Mouse (Mus musculus) hindbrain, embryonic 15.5 days (tissue): ENCODE data around the gene Ppcdc. TPM values are rescaled to one million over a fixed set of nuclear protein-coding genes. Genes with fewer than 3 reads are reported as not detected.
"Not testable (repeated sequence)": the region's sequence is repeated elsewhere in the genome, so short reads cannot be mapped to it uniquely, and the experiment has no call there.

Experiments used
- ATAC-seq: fragments of 200-750 bp; cut with Nextera tagmentation; 2 replicates; pipeline ENCODE4 v1.8.0; 2017; ENCODE audit warnings: low read depth, moderate number of reproducible peaks, moderate TSS enrichment; ENCODE audit not compliant: low FRiP score
- H3K27ac ChIP-seq: fragments of 300-500 bp; sonication (generic); replicated peaks from 2 replicates; pipeline ENCODE4 v1.5.1; 2015; ENCODE audit warnings: mild to moderate bottlenecking, inconsistent platforms
- H3K27me3 ChIP-seq: fragments of 300-500 bp; sonication (generic); 2 replicates; pipeline ENCODE4 v1.6.1; 2015; ENCODE audit warnings: control low read depth, inconsistent platforms
- H3K36me3 ChIP-seq: fragments of 300-500 bp; sonication (generic); 2 replicates; pipeline ENCODE4 v1.6.1; 2015; ENCODE audit warnings: control low read depth, inconsistent platforms
- H3K4me1 ChIP-seq: fragments of 300-500 bp; sonication (generic); replicated peaks from 2 replicates; pipeline ENCODE4 v1.6.1; 2015; ENCODE audit warnings: control low read depth, inconsistent platforms
- H3K4me2 ChIP-seq: fragments of 300-500 bp; sonication (generic); 2 replicates; pipeline ENCODE4 v1.6.1; 2015; ENCODE audit warnings: moderate library complexity, mild to moderate bottlenecking, inconsistent platforms
- H3K4me3 ChIP-seq: fragments of 300-500 bp; sonication (generic); 2 replicates; pipeline ENCODE4 v1.5.1; 2015; ENCODE audit warnings: mild to moderate bottlenecking, inconsistent platforms
- H3K9ac ChIP-seq: fragments of 300-500 bp; sonication (generic); 2 replicates; pipeline ENCODE4 v1.6.1; 2015; ENCODE audit warnings: inconsistent platforms
- H3K9me3 ChIP-seq: fragments of 300-500 bp; sonication (generic); 2 replicates; pipeline ENCODE4 v1.6.1; 2016; ENCODE audit warnings: control low read depth, inconsistent platforms
- WGBS: fragments of 180-500 bp; shearing (Covaris S2); methylation state at CpG from one replicate; pipeline ENCODE4 v1.1.7; 2015; 5-methylcytosine and 5-hydroxymethylcytosine counted together
- polyA plus RNA-seq: library from polyadenylated mRNA; unstranded; fragments of >200 nt; fragmentation: Nextera tagmentation; extraction: Ambion mirVana; gene quantifications from 2 replicates; pipeline ENCODE4 v1.2.1, GENCODE M21; 2015

Gene Ppcdc
- polyA plus RNA-seq, 1 experiment from 2014 or later: 21.3 TPM

GRCm38 (mm10) chr9:57449715-57450114 is 9.8 kb upstream of the Ppcdc start:
- Histone ChIP-seq H3K4me2 (no peak overlapping the region), H3K9ac (no peak overlapping the region), H3K36me3 (peaks cover 55% of the 10 kb centered on the region), H3K4me1 (no peaks in the 10 kb centered on the region), H3K27me3 (no peaks in the 10 kb centered on the region), H3K27ac (no peak overlapping the region), H3K4me3 (no peak overlapping the region), H3K9me3 (no peaks in the 10 kb centered on the region)
- no peak for ATAC-seq
- 65% methylated on average over 1 of the region's 1 CpGs for WGBS

DNA sequence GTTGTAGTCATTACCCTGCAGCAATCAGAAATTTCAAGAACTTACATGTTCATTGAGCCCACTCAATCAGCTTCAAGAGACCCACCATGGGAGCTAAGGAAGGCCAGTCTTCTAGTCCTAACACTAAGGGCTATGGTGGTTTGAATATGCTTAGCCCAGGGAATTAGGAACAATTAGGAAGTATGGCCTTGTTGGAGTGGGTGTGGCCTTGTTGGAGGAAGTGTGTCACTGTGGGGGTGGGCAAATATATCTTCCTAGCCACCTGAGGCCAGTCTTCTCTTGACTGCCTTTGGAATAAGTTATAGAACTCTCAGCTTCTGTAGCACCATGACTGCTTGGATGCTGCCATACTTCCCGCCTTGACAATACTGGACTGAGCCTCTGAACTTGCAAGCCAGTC is 696 bp upstream of the Ppcdc start:
- Histone ChIP-seq H3K4me1 (peaks cover 6% of the 10 kb centered on the region), H3K27me3 (no peaks in the 10 kb centered on the region), H3K36me3 (peaks cover 36% of the 10 kb centered on the region), H3K9me3 (no peaks in the 10 kb centered on the region), H3K9ac (no peak overlapping the region), H3K4me2 (no peak overlapping the region), H3K4me3 (no peak overlapping the region), H3K27ac (no peak overlapping the region)
- WGBS: 96% methylated on average over 1 of the region's 1 CpGs
- ATAC-seq: no peak; the same call in 1 of the 2 replicates

- 47% methylated on average over 7 of the region's 7 CpGs for WGBS
- Histone ChIP-seq H3K4me1 (peaks cover 6% of the 10 kb centered on the region), H3K9ac (peak overlapping the region; percentile 66; the same call in 1 of the 2 replicates), H3K27ac (peak overlapping the region; percentile 81), H3K4me3 (peak overlapping the region; percentile 55), H3K9me3 (no peaks in the 10 kb centered on the region), H3K27me3 (no peaks in the 10 kb centered on the region), H3K4me2 (peak overlapping the region; percentile 72), H3K36me3 (peaks cover 27% of the 10 kb centered on the region)
- no peak for ATAC-seq
Measured at GRCm38 (mm10) chr9:57439083-57439482, 841 bp downstream of the Ppcdc start.

DNA sequence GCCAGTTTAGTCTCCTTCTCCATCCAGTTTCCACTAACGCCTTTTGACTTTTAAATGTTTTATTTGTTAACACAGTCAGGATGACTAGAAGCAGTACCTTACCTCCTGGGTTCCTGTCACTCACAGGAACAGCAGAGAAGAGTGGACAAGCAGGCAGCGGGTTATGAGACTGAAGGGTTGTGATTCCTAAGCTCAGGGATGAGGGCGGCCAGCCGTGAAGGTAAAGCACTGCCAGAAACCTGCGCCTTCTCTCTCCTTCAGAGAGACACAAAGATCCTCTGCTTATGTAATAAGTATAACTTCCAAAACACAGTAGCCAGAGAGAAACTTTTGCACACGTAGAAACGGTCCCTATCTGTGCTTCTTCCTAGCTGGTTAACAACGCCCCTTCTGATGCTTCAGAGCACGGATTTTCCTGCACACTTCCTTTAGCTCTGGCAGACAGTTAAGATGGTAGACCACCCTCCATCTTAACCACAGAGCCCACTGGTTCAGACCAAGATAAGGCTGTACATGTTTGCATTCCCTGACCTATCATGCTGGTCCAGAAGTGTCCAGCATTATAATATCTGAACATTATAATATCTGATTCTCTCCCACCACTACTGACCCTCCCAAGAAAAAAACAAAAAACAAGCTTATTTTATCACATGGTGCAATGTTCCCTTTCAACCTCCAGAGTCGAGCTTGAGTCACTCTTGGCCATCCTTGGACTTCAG is 1.9 kb downstream of the Ppcdc start:
- no peak overlapping the region for H3K4me2 ChIP-seq
- no peak overlapping the region for H3K27ac ChIP-seq
- H3K9me3 ChIP-seq: no peaks in the 10 kb centered on the region
- H3K36me3 ChIP-seq: peaks cover 20% of the 10 kb centered on the region
- no peak for ATAC-seq
- H3K27me3 ChIP-seq: no peaks in the 10 kb centered on the region
- H3K4me3 ChIP-seq: no peak overlapping the region
- H3K4me1 ChIP-seq: peaks cover 12% of the 10 kb centered on the region
- no peak overlapping the region for H3K9ac ChIP-seq
- 87% methylated on average over 10 of the region's 10 CpGs for WGBS

GRCm38 (mm10) chr9:57436166-57436565 is 3.8 kb downstream of the Ppcdc start:
- H3K4me1 ChIP-seq: peaks cover 17% of the 10 kb centered on the region
- H3K27ac ChIP-seq: no peak overlapping the region
- no peaks in the 10 kb centered on the region for H3K9me3 ChIP-seq
- no peak overlapping the region for H3K9ac ChIP-seq
- no peak overlapping the region for H3K4me2 ChIP-seq
- ATAC-seq: no peak
- WGBS: 81% methylated on average over 5 of the region's 5 CpGs
- H3K36me3 ChIP-seq: 0 out of 2 replicates have a peak, but pooled peaks cover under 1% of the 10 kb centered on the region
- H3K4me3 ChIP-seq: no peak overlapping the region
- no peaks in the 10 kb centered on the region for H3K27me3 ChIP-seq

DNA sequence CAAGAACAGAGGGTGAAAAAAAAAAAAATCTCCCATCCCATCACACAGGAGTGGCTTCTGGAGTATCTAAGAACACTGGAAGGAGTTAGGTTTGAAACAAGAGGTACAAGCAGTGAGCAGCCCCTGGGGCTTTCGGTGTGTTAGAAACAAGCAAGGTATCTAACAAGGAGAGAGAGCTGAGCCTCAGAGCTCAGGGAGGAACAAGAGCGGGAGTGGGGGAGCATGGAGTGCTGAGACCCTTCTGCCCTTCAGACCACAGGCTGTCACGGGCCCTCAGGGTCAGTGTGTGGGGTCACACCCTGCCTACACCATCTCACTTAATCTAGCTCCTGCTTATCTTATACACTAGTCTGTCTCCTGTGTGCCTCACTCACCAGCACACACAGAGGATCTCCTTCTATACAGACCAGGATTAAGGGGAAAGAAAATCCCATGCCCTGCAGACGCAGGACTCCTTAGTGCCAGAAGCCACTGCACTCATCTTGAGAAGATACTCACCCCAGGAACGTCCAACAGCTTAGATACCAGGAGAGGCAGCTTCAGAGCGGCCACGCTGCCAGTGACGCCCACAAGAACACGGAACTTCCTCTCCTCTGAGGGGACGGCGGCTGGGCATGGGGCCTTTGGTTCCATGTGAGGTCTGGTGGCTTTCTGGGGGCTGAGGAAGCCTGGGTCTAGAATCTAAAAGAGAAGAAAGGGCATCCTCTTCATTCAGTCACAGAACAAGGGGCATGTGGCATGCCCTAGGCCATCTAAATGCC is 5.3 kb downstream of the Ppcdc start:
- Histone ChIP-seq H3K4me3 (no peak overlapping the region), H3K36me3 (no peaks in the 10 kb centered on the region), H3K27me3 (no peaks in the 10 kb centered on the region), H3K4me2 (no peak overlapping the region), H3K9me3 (no peaks in the 10 kb centered on the region), H3K9ac (no peak overlapping the region), H3K27ac (no peak overlapping the region), H3K4me1 (peaks cover 17% of the 10 kb centered on the region)
- ATAC-seq: no peak
- 88% methylated on average over 11 of the region's 11 CpGs for WGBS

DNA sequence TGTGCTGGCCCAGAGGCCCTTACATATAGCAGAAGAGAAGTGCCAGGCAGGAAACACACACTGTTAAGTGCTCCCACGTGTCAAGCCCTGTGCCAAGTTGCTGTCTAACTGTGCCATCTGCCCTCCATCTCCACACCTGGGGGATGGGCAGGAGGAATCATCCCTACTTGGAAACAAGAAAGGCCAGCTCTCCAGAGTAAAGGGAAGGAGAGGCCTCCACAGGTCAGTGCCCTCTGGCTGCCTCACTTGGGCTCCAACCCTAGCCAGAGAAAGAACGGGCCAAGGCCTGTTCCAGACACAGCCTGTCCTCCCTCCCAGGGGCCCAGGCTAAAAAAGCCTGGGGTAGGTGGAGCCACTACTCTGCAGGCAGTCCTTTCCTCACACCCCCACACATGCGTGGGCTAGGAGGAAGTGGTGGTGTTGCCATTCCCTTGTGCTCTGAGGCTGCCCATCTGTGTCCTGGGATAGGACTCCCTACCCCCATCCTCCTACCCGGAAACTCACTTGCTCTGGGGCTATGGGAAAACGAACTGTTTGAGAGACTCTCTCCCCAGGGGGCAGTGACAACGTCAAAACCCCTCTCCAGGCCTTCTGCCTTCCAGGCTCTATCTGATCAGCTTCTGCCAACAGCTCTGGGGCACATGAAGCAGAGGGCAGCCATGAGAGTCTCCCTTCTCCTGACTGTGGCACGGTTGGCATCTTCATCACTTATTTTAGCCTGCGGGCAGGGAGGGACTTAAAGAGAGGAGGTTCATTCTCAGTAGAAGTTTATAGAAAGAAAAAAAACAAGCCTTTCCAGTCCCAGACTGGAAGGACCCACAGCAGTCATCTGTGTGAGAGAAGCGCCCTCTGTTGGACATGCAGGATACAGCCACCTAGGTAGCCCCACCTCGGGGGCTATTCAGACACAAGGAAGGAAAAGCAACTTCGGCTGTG is 6.6 kb downstream of the Ppcdc start:
- ATAC-seq: peak; percentile 73
- Histone ChIP-seq H3K4me3 (no peak overlapping the region), H3K36me3 (no peaks in the 10 kb centered on the region), H3K9ac (no peak overlapping the region), H3K9me3 (no peaks in the 10 kb centered on the region), H3K27me3 (no peaks in the 10 kb centered on the region), H3K4me1 (peaks cover 11% of the 10 kb centered on the region), H3K27ac (peak overlapping the region; percentile 31; the same call in 1 of the 2 replicates), H3K4me2 (no peak overlapping the region)
- WGBS: 16% methylated on average over 11 of the region's 11 CpGs

DNA sequence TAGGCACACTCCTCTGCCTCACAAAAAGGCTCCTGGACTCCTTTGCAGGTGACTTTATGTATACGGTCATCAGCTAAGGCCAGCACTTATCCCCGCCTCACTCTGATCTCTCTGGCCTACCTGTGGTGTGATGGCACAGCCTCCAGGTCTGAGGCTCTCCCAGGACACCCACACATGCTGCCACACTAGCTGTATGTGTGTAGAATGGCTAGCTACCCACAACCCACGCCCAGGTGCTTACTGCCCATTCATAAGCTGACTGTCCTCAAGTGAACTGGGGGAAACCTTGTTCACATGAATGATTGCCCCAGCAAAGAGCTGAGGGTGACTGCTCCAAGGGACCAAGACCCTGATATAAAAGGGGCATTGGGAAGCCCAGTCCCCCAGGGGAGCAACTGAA is 7.4 kb downstream of the Ppcdc start:
- WGBS: 97% methylated on average over 3 of the region's 3 CpGs
- H3K27me3 ChIP-seq: no peaks in the 10 kb centered on the region
- H3K4me1 ChIP-seq: peaks cover 11% of the 10 kb centered on the region
- H3K9me3 ChIP-seq: no peaks in the 10 kb centered on the region
- H3K9ac ChIP-seq: no peak overlapping the region
- no peak overlapping the region for H3K4me2 ChIP-seq
- no peak overlapping the region for H3K27ac ChIP-seq
- no peaks in the 10 kb centered on the region for H3K36me3 ChIP-seq
- no peak overlapping the region for H3K4me3 ChIP-seq
- no peak for ATAC-seq

DNA sequence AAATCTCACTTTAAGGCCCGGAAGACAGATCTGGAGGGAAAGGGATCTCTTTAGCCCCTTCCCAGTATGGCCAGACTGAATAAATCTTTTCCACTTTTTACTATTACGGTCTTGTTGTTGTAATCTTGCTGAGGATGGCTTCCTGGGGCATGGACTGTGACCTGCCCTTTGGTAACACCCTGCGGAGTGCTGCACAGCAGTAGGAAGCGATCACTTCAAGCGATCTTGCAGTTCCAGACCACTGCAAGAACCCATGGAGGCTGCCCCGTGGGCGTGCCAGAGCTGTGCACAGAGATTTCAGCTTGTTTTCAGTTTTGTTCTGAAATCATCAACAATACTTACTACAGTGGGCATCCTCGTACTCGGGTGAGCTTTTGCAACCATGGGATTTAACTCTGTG is 8.7 kb downstream of the Ppcdc start:
- H3K4me1 ChIP-seq: peaks cover 11% of the 10 kb centered on the region
- whole genome bisulfite sequencing: 32% methylated on average over 9 of the region's 9 CpGs
- H3K4me2 ChIP-seq: no peak overlapping the region
- no peaks in the 10 kb centered on the region for H3K36me3 ChIP-seq
- no peak overlapping the region for H3K4me3 ChIP-seq
- no peaks in the 10 kb centered on the region for H3K9me3 ChIP-seq
- no peak overlapping the region for H3K9ac ChIP-seq
- no peak overlapping the region for H3K27ac ChIP-seq
- H3K27me3 ChIP-seq: no peaks in the 10 kb centered on the region
- ATAC-seq: no peak

DNA sequence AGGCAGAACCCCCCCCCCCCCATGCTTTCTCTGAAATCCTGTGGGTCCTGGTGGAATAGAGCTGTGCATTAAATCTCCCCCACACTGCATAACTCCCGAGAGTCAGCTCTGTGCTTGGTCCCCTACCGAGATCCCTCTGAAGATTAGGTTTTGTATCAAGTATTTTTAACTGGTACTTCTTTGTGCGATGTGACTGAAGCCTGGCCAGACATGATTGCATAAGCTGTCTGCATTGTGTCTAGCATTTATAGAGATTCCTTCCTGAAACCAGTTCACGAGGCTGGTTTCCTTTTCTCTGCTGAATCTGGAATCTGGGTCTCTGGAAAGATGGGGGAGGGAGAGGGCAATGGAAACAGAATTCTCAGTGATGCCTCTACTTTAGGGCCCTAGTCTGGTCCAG is 11.5 kb downstream of the Ppcdc start:
- H3K4me3 ChIP-seq: no peak overlapping the region
- no peaks in the 10 kb centered on the region for H3K36me3 ChIP-seq
- H3K27me3 ChIP-seq: no peaks in the 10 kb centered on the region
- H3K4me2 ChIP-seq: no peak overlapping the region
- H3K9me3 ChIP-seq: no peaks in the 10 kb centered on the region
- no peak overlapping the region for H3K9ac ChIP-seq
- H3K27ac ChIP-seq: no peak overlapping the region
- peaks cover 8% of the 10 kb centered on the region for H3K4me1 ChIP-seq
- no peak for ATAC-seq
- 58% methylated on average over 4 of the region's 4 CpGs for WGBS

GRCm38 (mm10) chr9:57427937-57428336 is 12.0 kb downstream of the Ppcdc start:
- Histone ChIP-seq H3K36me3 (no peaks in the 10 kb centered on the region), H3K4me1 (peaks cover 4% of the 10 kb centered on the region), H3K9ac (no peak overlapping the region), H3K27me3 (no peaks in the 10 kb centered on the region), H3K4me2 (no peak overlapping the region), H3K27ac (no peak overlapping the region), H3K4me3 (no peak overlapping the region), H3K9me3 (no peaks in the 10 kb centered on the region)
- no peak for ATAC-seq
- WGBS: 81% methylated on average over 4 of the region's 4 CpGs

DNA sequence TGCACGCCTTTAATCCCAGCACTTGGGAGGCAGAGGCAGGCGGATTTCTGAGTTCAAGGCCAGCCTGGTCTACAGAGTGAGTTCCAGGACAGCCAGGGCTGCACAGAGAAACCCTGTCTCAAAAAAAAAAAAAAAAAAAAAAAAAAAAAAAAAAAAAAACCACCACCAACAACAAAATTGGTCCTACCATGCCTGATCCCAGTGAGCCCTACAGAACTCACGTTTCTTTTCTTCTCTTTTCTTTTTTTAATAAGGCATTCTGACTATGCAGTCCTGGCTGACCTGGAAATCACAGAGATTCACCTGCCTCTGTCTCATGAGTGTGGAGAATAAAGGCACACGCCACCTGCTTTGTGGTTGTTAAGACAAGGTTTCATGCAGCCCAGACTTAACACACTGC is 12.8 kb downstream of the Ppcdc start:
- H3K4me2 ChIP-seq, ATAC-seq, H3K9ac ChIP-seq, H3K27me3 ChIP-seq, H3K36me3 ChIP-seq, H3K27ac ChIP-seq, H3K9me3 ChIP-seq, H3K4me3 ChIP-seq, H3K4me1 ChIP-seq: not testable (repeated sequence)
- WGBS: 94% methylated on average over 4 of the region's 4 CpGs
